Comparison of ENCODE assay signal across 25 mouse cellular contexts in genomic region chr17:6967673-6968072, GRCm38 (mm10). TPM values are rescaled to one million over a fixed set of nuclear protein-coding genes. Genes with fewer than 3 reads are reported as not detected.
"Had no signal": no experiment of that assay in that cellular context is flagged by ENCODE, and none has a peak within 500 bp of the region (broad histone marks: within the 10 kb centered on the region; RNA-seq: fewer than 3 reads in every experiment).

No protein-coding gene starts in this region.

RNA-seq across cellular contexts. Expression of gene Gm49721, which starts 11.0 kb away (rescaled TPM):
- total RNA-seq: gastrocnemius, postnatal 10 days; gastrocnemius, postnatal 25 days; heart, adult 2 months; heart, postnatal 14 days; heart, postnatal 36 days; layer of hippocampus, postnatal 25 days had no signal
- polyA plus RNA-seq: heart, adult 2 months; heart, embryonic 11.5 days; heart, embryonic 15.5 days; kidney, embryonic 14.5 days had no signal

RNA-seq across cellular contexts. Expression of gene Gm1604a, which starts 57.7 kb away (rescaled TPM):
- total RNA-seq: gastrocnemius, adult 2 months; gastrocnemius, postnatal 10 days; gastrocnemius, postnatal 25 days; gastrocnemius, postnatal 4 days; heart, adult 2 months; heart, postnatal 14 days; heart, postnatal 36 days had no signal
- polyA plus RNA-seq: heart, adult 2 months; heart, embryonic 11.5 days; heart, embryonic 13.5 days; heart, embryonic 15.5 days; heart, postnatal 0 days; hindbrain, embryonic 10.5 days; hindbrain, embryonic 12.5 days; hindbrain, embryonic 14.5 days; hindbrain, embryonic 16.5 days; inflammation-experienced regulatory T-cells, adult 6 months; intestine, embryonic 15.5 days; intestine, postnatal 0 days; kidney, embryonic 14.5 days; kidney, embryonic 16.5 days; limb, embryonic 10.5 days; limb, embryonic 12.5 days; limb, embryonic 14.5 days; liver, embryonic 11.5 days had no signal
